Mouse (Mus musculus) bone marrow, adult 2 months (tissue): ENCODE measurements around the gene Lrrc25. TPM values are rescaled to one million over a fixed set of nuclear protein-coding genes. Genes with fewer than 3 reads are reported as not detected.

Source experiments
- H3K27ac ChIP-seq: fragments of 200-500 bp; 2 replicates; pipeline ENCODE4 v1.5.1; 2012; ENCODE audit warnings: low read depth, mild to moderate bottlenecking, control low read depth, inconsistent platforms, low read length; ENCODE audit not compliant: control insufficient read depth, poor library complexity, insufficient read depth
- H3K4me1 ChIP-seq: fragments of 200-500 bp; 2 replicates; pipeline ENCODE4 v1.6.1; 2011; ENCODE audit warnings: low read length; ENCODE audit not compliant: control insufficient read depth, insufficient read depth
- H3K4me3 ChIP-seq: fragments of 200-500 bp; replicated peaks from 2 replicates; pipeline ENCODE3; 2011; ENCODE audit warnings: mild to moderate bottlenecking, low read depth, low read length, control low read depth; ENCODE audit not compliant: control insufficient read depth
- CTCF ChIP-seq: fragments of 200-500 bp; IDR thresholded peaks from 2 replicates; pipeline ENCODE4 v1.5.1; 2011; ENCODE audit warnings: low read length, control low read depth; ENCODE audit not compliant: control insufficient read depth, insufficient read depth
- POLR2A ChIP-seq: fragments of 200-500 bp; IDR thresholded peaks from 2 replicates; pipeline ENCODE4 v1.6.1; 2011; ENCODE audit warnings: low read depth, mild to moderate bottlenecking, control low read depth, low read length, borderline replicate concordance; ENCODE audit not compliant: control insufficient read depth
- WGBS: fragments of 180-500 bp; shearing (Covaris S2); methylation state at CpG from one replicate; pipeline ENCODE4 v1.1.7; 2018; 5-methylcytosine and 5-hydroxymethylcytosine counted together
- polyA plus RNA-seq: library from polyadenylated mRNA; stranded (reverse); fragments of >200 nt; gene quantifications from 2 replicates; pipeline ENCODE4 v1.2.4, GENCODE M21; 2011; ENCODE audit warnings: low replicate concordance; ENCODE audit not compliant: missing spikeins, insufficient read depth, insufficient read length

Lrrc25 gene
- polyA plus RNA-seq, 1 experiment = 18.8 TPM

- TF ChIP-seq CTCF = no peak
- peak; percentile 48 for TF ChIP-seq POLR2A
- peaks cover 8% of the 10 kb centered on the region for H3K4me1 ChIP-seq
- peak overlapping the region; percentile 90 for H3K27ac ChIP-seq
- WGBS = under 1% methylated on average over 43 of the region's 45 CpGs
- H3K4me3 ChIP-seq = peak overlapping the region; percentile 63
These were observed 5.8 kb upstream of the Lrrc25 start for GRCm38 (mm10) chr8:70609849-70610795.

- H3K4me3 ChIP-seq = peak overlapping the region; percentile 67
- TF ChIP-seq POLR2A = peak; percentile 63; the same call in 1 of the 2 replicates
- TF ChIP-seq CTCF = peak; percentile 86
- peak overlapping the region; percentile 86 for H3K27ac ChIP-seq
- under 1% methylated on average over 54 of the region's 54 CpGs for WGBS
- peaks cover 8% of the 10 kb centered on the region for H3K4me1 ChIP-seq
These were observed 4.9 kb upstream of the Lrrc25 start for GRCm38 (mm10) chr8:70610796-70611771.

GRCm38 (mm10) chr8:70611849-70612248 lies 4.1 kb upstream of the Lrrc25 start:
- TF ChIP-seq POLR2A (no peak), CTCF (peak; percentile 97)
- Histone ChIP-seq H3K27ac (peak overlapping the region; percentile 86), H3K4me1 (peaks cover 8% of the 10 kb centered on the region), H3K4me3 (peak overlapping the region; percentile 67)
- under 1% methylated on average over 6 of the region's 6 CpGs for WGBS

GRCm38 (mm10) chr8:70613763-70614162 lies 2.2 kb upstream of the Lrrc25 start:
- WGBS = 20% methylated on average over 1 of the region's 1 CpGs
- H3K27ac ChIP-seq = no peak overlapping the region
- H3K4me3 ChIP-seq = no peak overlapping the region
- H3K4me1 ChIP-seq = peaks cover 11% of the 10 kb centered on the region
- TF ChIP-seq POLR2A = no peak
- no peak for TF ChIP-seq CTCF

- 33% methylated on average over 5 of the region's 5 CpGs for WGBS
- H3K4me3 ChIP-seq = no peak overlapping the region
- H3K27ac ChIP-seq = no peak overlapping the region
- TF ChIP-seq CTCF (no peak), POLR2A (no peak)
- peaks cover 11% of the 10 kb centered on the region for H3K4me1 ChIP-seq
These were observed 1.5 kb upstream of the Lrrc25 start for GRCm38 (mm10) chr8:70614469-70614868.

- TF ChIP-seq POLR2A (no peak), CTCF (no peak)
- Histone ChIP-seq H3K4me3 (no peak overlapping the region), H3K27ac (no peak overlapping the region; the same call in 1 of the 2 replicates), H3K4me1 (peaks cover 13% of the 10 kb centered on the region)
- 85% methylated on average over 8 of the region's 8 CpGs for WGBS
These were observed 674 bp upstream of the Lrrc25 start for GRCm38 (mm10) chr8:70615281-70615680.

GRCm38 (mm10) chr8:70616645-70617044 lies 690 bp downstream of the Lrrc25 start:
- TF ChIP-seq CTCF (no peak), POLR2A (peak; percentile 43; the same call in 1 of the 2 replicates)
- H3K4me3 ChIP-seq = peak overlapping the region; percentile 71
- 22% methylated on average over 11 of the region's 11 CpGs for WGBS
- peaks cover 12% of the 10 kb centered on the region for H3K4me1 ChIP-seq
- H3K27ac ChIP-seq = peak overlapping the region; percentile 67
